Mouse (Mus musculus) MEL (cell line): Measurements from ENCODE around the gene Slc39a1. TPM values are rescaled to one million over a fixed set of nuclear protein-coding genes. Genes with fewer than 3 reads are reported as not detected.

ENCODE experiments used
- DNase-seq: peaks from one replicate; pipeline ENCODE4 v3.0.0; 2011; ENCODE audit warnings: low read depth, low spot score
- H3K27ac ChIP-seq: 2 replicates; pipeline ENCODE4 v1.5.1; 2012; ENCODE audit warnings: low read depth, mild to moderate bottlenecking, control low read depth, low read length, moderate library complexity; ENCODE audit not compliant: control insufficient read depth
- H3K27me3 ChIP-seq, 2 experiments: fragments of 150-350 bp in 1 of 2; sonication (generic) in 1 of 2; 2 replicates each; pipeline ENCODE4 v1.6.1; 2012; ENCODE audit warnings: low read length in 2 of 2, mild to moderate bottlenecking in 2 of 2, improper control_type of control experiment in 1 of 2, moderate library complexity in 1 of 2; ENCODE audit not compliant: insufficient read depth in 2 of 2, control insufficient read depth in 1 of 2
- H3K36me3 ChIP-seq, 2 experiments: 2 replicates each; pipeline ENCODE4 v1.6.1; 2012 to 2014; ENCODE audit warnings: low read length in 2 of 2, improper control_type of control experiment in 1 of 2, inconsistent platforms in 1 of 2, mild to moderate bottlenecking in 1 of 2; ENCODE audit not compliant: insufficient read depth in 2 of 2, control insufficient read depth in 1 of 2
- H3K4me1 ChIP-seq, 2 experiments: fragments of 150-350 bp in 1 of 2; sonication (generic) in 1 of 2; 2 replicates each; pipeline ENCODE4 v1.6.1; 2012; ENCODE audit warnings: low read length in 2 of 2, improper control_type of control experiment in 1 of 2, mild to moderate bottlenecking in 1 of 2; ENCODE audit not compliant: insufficient read depth in 2 of 2, control insufficient read depth in 1 of 2
- H3K4me3 ChIP-seq, 2 experiments: fragments of 150-350 bp in 1 of 2; sonication (generic) in 1 of 2; 2 replicates each; pipeline ENCODE4 v1.5.1; 2012; ENCODE audit warnings: low read depth in 2 of 2, low read length in 2 of 2, mild to moderate bottlenecking in 2 of 2, moderate library complexity in 2 of 2, control low read depth in 1 of 2, improper control_type of control experiment in 1 of 2; ENCODE audit not compliant: control insufficient read depth in 1 of 2, insufficient read depth in 1 of 2
- H3K79me2 ChIP-seq: 2 replicates; pipeline ENCODE4 v1.6.1; 2012; ENCODE audit warnings: mild to moderate bottlenecking, low read length, moderate library complexity; ENCODE audit not compliant: control insufficient read depth, poor library complexity, insufficient read depth
- H3K9ac ChIP-seq: 2 replicates; pipeline ENCODE4 v1.6.1; 2012; ENCODE audit warnings: low read depth, mild to moderate bottlenecking, control low read depth, low read length, moderate library complexity; ENCODE audit not compliant: control insufficient read depth, poor library complexity, severe bottlenecking
- H3K9me3 ChIP-seq: fragments of 150-350 bp; sonication (generic); replicated peaks from 2 replicates; pipeline ENCODE4 v1.6.1; 2012; ENCODE audit warnings: mild to moderate bottlenecking, low read length, improper control_type of control experiment, moderate library complexity; ENCODE audit not compliant: insufficient read depth
- CHD2 ChIP-seq: IDR thresholded peaks from 2 replicates; pipeline ENCODE4 v1.6.1; 2011; ENCODE audit warnings: low read length, improper control_type of control experiment
- CTCF ChIP-seq, 3 experiments: IDR thresholded peaks in 2 of 3; conservative IDR thresholded peaks in 1 of 3; 2 replicates each; pipeline ENCODE4 v1.5.1; 2011 to 2012; ENCODE audit warnings: low read length in 3 of 3, low read depth in 2 of 3, mild to moderate bottlenecking in 2 of 3, improper control_type of control experiment in 1 of 3, inconsistent platforms in 1 of 3, mixed read lengths in 1 of 3, moderate library complexity in 1 of 3; ENCODE audit not compliant: control insufficient read depth in 1 of 3, insufficient read depth in 1 of 3, poor library complexity in 1 of 3, severe bottlenecking in 1 of 3
- E2F4 ChIP-seq: IDR thresholded peaks from 2 replicates; pipeline ENCODE4 v1.6.1; 2011; ENCODE audit warnings: low read depth, low read length, improper control_type of control experiment, borderline replicate concordance
- GATA1 ChIP-seq: IDR thresholded peaks from 2 replicates; pipeline ENCODE4 v1.6.1; 2011; ENCODE audit warnings: low read depth, low read length, improper control_type of control experiment
- HCFC1 ChIP-seq: IDR thresholded peaks from 2 replicates; pipeline ENCODE4 v1.6.1; 2012; ENCODE audit warnings: low read depth, mild to moderate bottlenecking, inconsistent platforms, low read length, improper control_type of control experiment, moderate library complexity
- MAFK ChIP-seq: IDR thresholded peaks from 2 replicates; pipeline ENCODE4 v1.6.1; 2011; ENCODE audit warnings: low read depth, mild to moderate bottlenecking, low read length, improper control_type of control experiment, borderline replicate concordance
- MAZ ChIP-seq: IDR thresholded peaks from 2 replicates; pipeline ENCODE4 v1.6.1; 2012; ENCODE audit warnings: low read depth, mild to moderate bottlenecking, inconsistent platforms, low read length, improper control_type of control experiment
- MYC ChIP-seq: IDR thresholded peaks from 2 replicates; pipeline ENCODE4 v1.6.1; 2011; ENCODE audit warnings: low read depth, mild to moderate bottlenecking, low read length, improper control_type of control experiment, moderate library complexity
- NELFE ChIP-seq: IDR thresholded peaks from 2 replicates; pipeline ENCODE4 v1.6.1; 2011; ENCODE audit warnings: low read depth, low read length, improper control_type of control experiment
- NRF1 ChIP-seq: IDR thresholded peaks from 2 replicates; pipeline ENCODE4 v1.6.1; 2014; ENCODE audit warnings: low read depth, mild to moderate bottlenecking, inconsistent platforms, low read length, improper control_type of control experiment, moderate library complexity; ENCODE audit not compliant: poor library complexity, insufficient read depth, severe bottlenecking
- POLR2A ChIP-seq, 2 experiments: IDR thresholded peaks; 2 replicates each; pipeline ENCODE4 v1.6.1; 2011 to 2012; ENCODE audit warnings: low read length in 2 of 2, mild to moderate bottlenecking in 2 of 2, control low read depth in 1 of 2, improper control_type of control experiment in 1 of 2, low read depth in 1 of 2, moderate library complexity in 1 of 2; ENCODE audit not compliant: control insufficient read depth in 1 of 2, insufficient read depth in 1 of 2, poor library complexity in 1 of 2
- POLR2AphosphoS5 ChIP-seq: IDR thresholded peaks from 2 replicates; pipeline ENCODE4 v1.6.1; 2012; ENCODE audit warnings: low read depth, borderline replicate concordance, mild to moderate bottlenecking, inconsistent platforms, low read length, moderate library complexity, mixed read lengths
- RCOR1 ChIP-seq: IDR thresholded peaks from 2 replicates; pipeline ENCODE4 v1.6.1; 2012; ENCODE audit warnings: low read depth, mild to moderate bottlenecking, inconsistent platforms, low read length, improper control_type of control experiment
- TBP ChIP-seq: IDR thresholded peaks from 2 replicates; pipeline ENCODE4 v1.8.0; 2011; ENCODE audit warnings: low read depth, low read length, improper control_type of control experiment
- USF2 ChIP-seq, 2 experiments: IDR thresholded peaks; 2 replicates each; pipeline ENCODE4 v1.6.1; 2011 to 2012; ENCODE audit warnings: improper control_type of control experiment in 2 of 2, low read length in 2 of 2, borderline replicate concordance in 1 of 2, inconsistent platforms in 1 of 2, low read depth in 1 of 2, mild to moderate bottlenecking in 1 of 2; ENCODE audit not compliant: insufficient read depth in 1 of 2
- ZKSCAN1 ChIP-seq: IDR thresholded peaks from 2 replicates; pipeline ENCODE4 v1.6.1; 2012; ENCODE audit warnings: low read depth, mild to moderate bottlenecking, inconsistent platforms, low read length, improper control_type of control experiment, moderate library complexity
- polyA plus RNA-seq, 2 experiments: library from polyadenylated mRNA; stranded (reverse) in 1 of 2; unstranded in 1 of 2; fragments of >175 nt in 1 of 2; fragments of >200 nt in 1 of 2; gene quantifications; 2 replicates each; pipeline versions ENCODE4 v1.2.1 to v1.2.4; 2012; ENCODE audit warnings: low replicate concordance in 2 of 2, low read depth in 1 of 2; ENCODE audit not compliant: insufficient read length in 2 of 2, insufficient read depth in 1 of 2, missing spikeins in 1 of 2
- total RNA-seq: library from RNA; depleted of rRNA; stranded (reverse); fragments of 300-350 nt; gene quantifications from 2 replicates; pipeline ENCODE4 v1.2.3, GENCODE M21; 2012

Slc39a1 gene
- total and polyA plus RNA-seq, 3 experiments, result 58.5 to 80.5 (median 61.7) TPM

DNA sequence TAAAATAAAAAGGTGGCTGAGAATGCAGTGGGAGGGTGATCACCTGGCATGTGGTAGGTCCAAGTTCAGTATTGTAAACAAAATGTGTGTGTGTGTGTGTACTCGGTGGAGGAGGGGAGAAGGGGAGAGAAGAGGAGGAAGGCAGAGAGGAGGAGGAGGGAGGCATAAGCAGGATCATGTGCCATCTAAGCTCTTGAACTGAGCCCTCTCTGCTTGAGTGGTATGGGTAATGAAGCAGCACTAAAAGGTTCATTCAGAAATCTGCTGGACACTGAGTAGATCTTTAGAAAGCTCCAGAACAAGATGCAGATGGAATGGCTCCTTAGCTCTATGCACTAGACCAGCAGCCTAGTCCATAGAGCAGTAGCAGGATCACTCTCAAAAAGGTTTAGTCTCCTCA lies 45.1 kb upstream of the Slc39a1 start:
- Histone ChIP-seq H3K27ac (no peak overlapping the region), H3K9ac (no peak overlapping the region), H3K36me3 (no peaks in the 10 kb centered on the region), H3K9me3 (no peaks in the 10 kb centered on the region), H3K4me1 (no peaks in the 10 kb centered on the region), H3K4me3 (no peak overlapping the region), H3K79me2 (no peaks in the 10 kb centered on the region), H3K27me3 (no peaks in the 10 kb centered on the region)
- DNase-seq, result no peak
- TF ChIP-seq POLR2A (IDR thresholded peaks at IDR 0.05; ENCODE audit: control insufficient read depth in 1 of 2, insufficient read depth in 1 of 2, low read depth in 1 of 2, low read length in 2 of 2, poor library complexity in 1 of 2) (no peak), RCOR1 (no peak), MAFK (no peak), NRF1 (no peak), MAZ (no peak), USF2 (IDR thresholded peaks at IDR 0.05; ENCODE audit: borderline replicate concordance in 1 of 2, insufficient read depth in 1 of 2, low read depth in 1 of 2, low read length in 2 of 2) (no peak), HCFC1 (no peak), GATA1 (no peak), POLR2AphosphoS5 (no peak), MYC (no peak), TBP (no peak), CTCF (IDR thresholded peaks at IDR 0.05 in 2 of 3, conservative IDR thresholded peaks at IDR 0.05 in 1 of 3; ENCODE audit: control insufficient read depth in 1 of 3, insufficient read depth in 1 of 3, low read depth in 2 of 3, low read length in 3 of 3, poor library complexity in 1 of 3, severe bottlenecking in 1 of 3) (no peak), NELFE (no peak), ZKSCAN1 (no peak), E2F4 (no peak), CHD2 (no peak)

DNA sequence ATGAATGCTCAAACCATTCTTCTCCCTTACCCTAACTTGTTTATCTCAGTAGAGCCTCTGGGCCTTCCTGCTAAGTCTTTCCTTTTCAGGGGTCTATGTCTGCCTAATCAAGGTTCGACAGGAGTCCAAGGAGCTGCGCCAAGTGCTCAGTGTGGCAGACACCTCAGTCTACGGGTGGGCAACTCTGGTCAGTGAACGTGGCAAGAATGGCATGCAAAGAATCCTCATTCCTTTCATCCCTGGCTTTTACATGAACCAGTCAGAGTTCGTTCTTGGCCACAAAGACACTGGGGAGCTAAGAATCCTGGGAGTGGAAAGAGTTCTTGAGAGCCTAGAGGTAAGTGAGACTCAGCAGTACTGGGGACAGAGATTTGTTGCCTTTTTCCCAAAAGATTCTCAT lies 44.4 kb upstream of the Slc39a1 start:
- Histone ChIP-seq H3K4me1 (no peaks in the 10 kb centered on the region), H3K4me3 (no peak overlapping the region), H3K27me3 (no peaks in the 10 kb centered on the region), H3K9me3 (no peaks in the 10 kb centered on the region), H3K9ac (no peak overlapping the region), H3K79me2 (no peaks in the 10 kb centered on the region), H3K36me3 (no peaks in the 10 kb centered on the region), H3K27ac (no peak overlapping the region)
- DNase-seq, result no peak
- TF ChIP-seq MAZ (no peak), USF2 (IDR thresholded peaks at IDR 0.05; ENCODE audit: borderline replicate concordance in 1 of 2, insufficient read depth in 1 of 2, low read depth in 1 of 2, low read length in 2 of 2) (no peak), CHD2 (no peak), GATA1 (no peak), CTCF (IDR thresholded peaks at IDR 0.05 in 2 of 3, conservative IDR thresholded peaks at IDR 0.05 in 1 of 3; ENCODE audit: control insufficient read depth in 1 of 3, insufficient read depth in 1 of 3, low read depth in 2 of 3, low read length in 3 of 3, poor library complexity in 1 of 3, severe bottlenecking in 1 of 3) (no peak), E2F4 (no peak)
